Mouse (Mus musculus): ENCODE results near the gene Ncf4.
A peak's percentile ranks its signal among the peaks of the same experiment; 100 is the strongest.

The Ncf4 gene

GRCm38 (mm10) chr15:78244695-78245492 lies at the start of gene Ncf4:
Ncf4 (plus strand) TSS chr15:78244801.
- DNase-seq (ENCODE audit: low read depth, low spot score), result no peak

GRCm38 (mm10) chr15:78195096-78195880 lies 49.3 kb upstream of the Ncf4 start:
- DNase-seq (ENCODE audit: low read depth, low spot score), result no peak

- DNase-seq (ENCODE audit: low read depth, low spot score), result peak; percentile 13
These were observed 40.4 kb upstream of the Ncf4 start for GRCm38 (mm10) chr15:78204053-78204847.

GRCm38 (mm10) chr15:78205192-78205591 lies 39.4 kb upstream of the Ncf4 start:
- DNase-seq (ENCODE audit: low read depth, low spot score), result no peak

GRCm38 (mm10) chr15:78206312-78206711 lies 38.3 kb upstream of the Ncf4 start, which contains the start of gene Pvalb:
Pvalb (minus strand) TSS chr15:78206400.
- no peak for DNase-seq (ENCODE audit: low read depth, low spot score)

GRCm38 (mm10) chr15:78210203-78210602 lies 34.4 kb upstream of the Ncf4 start:
- DNase-seq (ENCODE audit: low read depth, low spot score), result no peak

- DNase-seq (ENCODE audit: low read depth, low spot score), result no peak
These were observed 33.2 kb upstream of the Ncf4 start for GRCm38 (mm10) chr15:78211367-78211766.

- no peak for DNase-seq (ENCODE audit: low read depth, low spot score)
These were observed 29.3 kb upstream of the Ncf4 start for GRCm38 (mm10) chr15:78215269-78215668.

GRCm38 (mm10) chr15:78227816-78228215 lies 16.8 kb upstream of the Ncf4 start:
- DNase-seq (ENCODE audit: low read depth, low spot score), result no peak

GRCm38 (mm10) chr15:78231346-78232331 lies 13.0 kb upstream of the Ncf4 start:
- no peak for DNase-seq (ENCODE audit: low read depth, low spot score)

- no peak for DNase-seq (ENCODE audit: low read depth, low spot score)
These were observed 9.6 kb upstream of the Ncf4 start for GRCm38 (mm10) chr15:78234823-78235509.

- peak; percentile 38 for DNase-seq (ENCODE audit: low read depth, low spot score)
These were observed 5.1 kb upstream of the Ncf4 start for GRCm38 (mm10) chr15:78239453-78239852.

- no peak for DNase-seq (ENCODE audit: low read depth, low spot score)
These were observed 4.5 kb upstream of the Ncf4 start for GRCm38 (mm10) chr15:78239956-78240617.

- no peak for DNase-seq (ENCODE audit: low read depth, low spot score)
These were observed 3.3 kb upstream of the Ncf4 start for GRCm38 (mm10) chr15:78241335-78241734.

- DNase-seq (ENCODE audit: low read depth, low spot score), result no peak
These were observed 1.5 kb upstream of the Ncf4 start for GRCm38 (mm10) chr15:78243061-78243460.

- no peak for DNase-seq (ENCODE audit: low read depth, low spot score)
These were observed 827 bp upstream of the Ncf4 start for GRCm38 (mm10) chr15:78243774-78244173.

- no peak for DNase-seq (ENCODE audit: low read depth, low spot score)
These were observed 1.8 kb downstream of the Ncf4 start for GRCm38 (mm10) chr15:78246143-78247116.

- DNase-seq (ENCODE audit: low read depth, low spot score), result no peak
These were observed 3.1 kb downstream of the Ncf4 start for GRCm38 (mm10) chr15:78247659-78248058.
